17 mouse cellular contexts compared by ENCODE assay signal in the genomic region with DNA sequence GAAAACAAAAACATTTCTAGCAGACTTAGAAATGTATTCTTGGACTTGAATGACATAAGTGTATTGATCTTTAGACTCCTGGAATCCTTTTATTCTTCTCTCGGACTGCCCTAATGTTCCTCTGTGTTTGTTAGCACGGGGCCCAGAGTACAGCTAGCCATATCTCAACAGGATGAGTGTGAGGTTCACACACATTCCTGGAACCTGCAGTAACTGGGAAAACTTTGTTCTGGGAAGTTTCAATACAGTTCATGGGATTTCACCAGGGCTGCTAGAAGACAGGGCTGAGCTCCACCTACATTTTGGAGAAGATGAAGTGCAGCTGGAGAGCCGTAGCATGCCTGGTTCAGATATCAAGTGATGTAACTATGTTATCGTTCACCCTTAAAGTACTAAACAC. TPM values are rescaled to one million over a fixed set of nuclear protein-coding genes. Genes with fewer than 3 reads are reported as not detected.
"Had no signal": no experiment of that assay in that cellular context is flagged by ENCODE, and none has a peak within 500 bp of the region (broad histone marks: within the 10 kb centered on the region; RNA-seq: fewer than 3 reads in every experiment).

No protein-coding gene starts in this region.

- H3K4me2 ChIP-seq: kidney, embryonic 15.5 days; limb, embryonic 15.5 days; liver, embryonic 12.5 days; lung, embryonic 14.5 days; neural tube, embryonic 15.5 days; stomach, embryonic 15.5 days had no signal

- H3K9me3 ChIP-seq: kidney, embryonic 15.5 days; limb, embryonic 15.5 days; liver, embryonic 12.5 days; midbrain, embryonic 10.5 days; neural tube, embryonic 15.5 days; stomach, embryonic 15.5 days had no signal

- H3K27me3 ChIP-seq: kidney, embryonic 15.5 days; limb, embryonic 15.5 days; liver, embryonic 12.5 days; neural tube, embryonic 15.5 days; stomach, embryonic 15.5 days had no signal

- DNase-seq: kidney, postnatal 25 days; layer of hippocampus, postnatal 36 days; lung, embryonic 14.5 days; lung, postnatal 10 days; lung, postnatal 4 days; midbrain, embryonic 14.5 days; right cerebral cortex, postnatal 4 days; thymus, adult 2 months; thymus, postnatal 25 days had no signal

- H3K36me3 ChIP-seq: kidney, embryonic 15.5 days; limb, embryonic 15.5 days; liver, embryonic 12.5 days; midbrain, embryonic 10.5 days; neural tube, embryonic 15.5 days; stomach, embryonic 15.5 days had no signal

- H3K27ac ChIP-seq: kidney, embryonic 15.5 days; limb, embryonic 15.5 days; liver, embryonic 12.5 days; midbrain, embryonic 10.5 days; neural tube, embryonic 15.5 days; stomach, embryonic 15.5 days had no signal

- H3K4me3 ChIP-seq: kidney, embryonic 15.5 days; limb, embryonic 15.5 days; liver, embryonic 12.5 days; midbrain, embryonic 10.5 days; myocyte; neural tube, embryonic 15.5 days; stomach, embryonic 15.5 days had no signal

- ATAC-seq: liver, embryonic 12.5 days had no signal

- H3K4me1 ChIP-seq: kidney, embryonic 15.5 days; limb, embryonic 15.5 days; liver, embryonic 12.5 days; midbrain, embryonic 10.5 days; neural tube, embryonic 15.5 days; stomach, embryonic 15.5 days had no signal

- H3K9ac ChIP-seq: kidney, embryonic 15.5 days; limb, embryonic 15.5 days; liver, embryonic 12.5 days; lung, embryonic 14.5 days; neural tube, embryonic 15.5 days; stomach, embryonic 15.5 days had no signal

RNA-seq across cellular contexts. Expression of a gene that starts 38.1 kb away (rescaled TPM):
- total RNA-seq: megakaryocyte, adult 5-6 weeks had no signal
- polyA plus RNA-seq: myocyte had no signal
